Mouse (Mus musculus) liver, postnatal 0 days (tissue): ENCODE measurements around the gene Grrp1. TPM values are rescaled to one million over a fixed set of nuclear protein-coding genes. Genes with fewer than 3 reads are reported as not detected.

Experiments used
- ATAC-seq: fragments of 200-750 bp; cut with Nextera tagmentation; 2 replicates; pipeline ENCODE4 v1.8.0; 2017; ENCODE audit warnings: mild to moderate bottlenecking, moderate library complexity
- DNase-seq: peaks from one replicate; pipeline ENCODE4 v3.0.0-alpha.2; 2016
- H3K27ac ChIP-seq: fragments of 300-500 bp; sonication (generic); 2 replicates; pipeline ENCODE4 v1.5.1; 2014; ENCODE audit warnings: antibody characterized with exemption, moderate library complexity, mild to moderate bottlenecking, low read depth
- H3K27me3 ChIP-seq: fragments of 300-500 bp; sonication (generic); 2 replicates; pipeline ENCODE4 v1.6.1; 2014; ENCODE audit warnings: low read length, control low read depth, mixed read lengths; ENCODE audit not compliant: insufficient read depth
- H3K36me3 ChIP-seq: fragments of 300-500 bp; sonication (generic); replicated peaks from 2 replicates; pipeline ENCODE4 v1.6.1; 2014; ENCODE audit warnings: mild to moderate bottlenecking, control low read depth, low read length, moderate library complexity, mixed read lengths; ENCODE audit not compliant: insufficient read depth
- H3K4me1 ChIP-seq: fragments of 300-500 bp; sonication (generic); 2 replicates; pipeline ENCODE4 v1.6.1; 2014; ENCODE audit warnings: antibody characterized with exemption, mild to moderate bottlenecking, control low read depth; ENCODE audit not compliant: insufficient read depth
- H3K4me2 ChIP-seq: fragments of 300-500 bp; sonication (generic); 2 replicates; pipeline ENCODE4 v1.6.1; 2014; ENCODE audit warnings: low read depth, mild to moderate bottlenecking, low read length, moderate library complexity, mixed read lengths
- H3K4me3 ChIP-seq: fragments of 300-500 bp; sonication (generic); 2 replicates; pipeline ENCODE4 v1.5.1; 2014; ENCODE audit warnings: low read depth, low read length
- H3K9ac ChIP-seq: fragments of 300-500 bp; sonication (generic); replicated peaks from 2 replicates; pipeline ENCODE4 v1.6.1; 2014; ENCODE audit warnings: mild to moderate bottlenecking, moderate library complexity
- H3K9me3 ChIP-seq: fragments of 300-500 bp; sonication (generic); 2 replicates; pipeline ENCODE4 v1.6.1; 2016; ENCODE audit warnings: mild to moderate bottlenecking, control low read depth, low read length, mixed read lengths
- CTCF ChIP-seq: sonication (generic); IDR thresholded peaks from 2 replicates; pipeline ENCODE4 v1.5.1; 2016; ENCODE audit warnings: antibody characterized with exemption, low read depth
- EP300 ChIP-seq: IDR thresholded peaks from 2 replicates; pipeline ENCODE4 v1.6.1; 2016; ENCODE audit warnings: antibody characterized with exemption, low read depth, mild to moderate bottlenecking
- WGBS: fragments of 180-500 bp; shearing (Covaris S2); extraction: QIAGEN DNeasy Blood & Tissue Kit; methylation state at CpG from one replicate; pipeline ENCODE4 v1.1.7; 2014; ENCODE audit not compliant: insufficient replicate concordance; 5-methylcytosine and 5-hydroxymethylcytosine counted together
- polyA plus RNA-seq: library from polyadenylated mRNA; unstranded; fragments of >200 nt; fragmentation: Nextera tagmentation; extraction: Ambion mirVana; gene quantifications from 2 replicates; pipeline ENCODE4 v1.2.1, GENCODE M21; 2015

Gene Grrp1
- polyA plus RNA-seq: 1.4 and 1.5 TPM in 2 replicates

DNA sequence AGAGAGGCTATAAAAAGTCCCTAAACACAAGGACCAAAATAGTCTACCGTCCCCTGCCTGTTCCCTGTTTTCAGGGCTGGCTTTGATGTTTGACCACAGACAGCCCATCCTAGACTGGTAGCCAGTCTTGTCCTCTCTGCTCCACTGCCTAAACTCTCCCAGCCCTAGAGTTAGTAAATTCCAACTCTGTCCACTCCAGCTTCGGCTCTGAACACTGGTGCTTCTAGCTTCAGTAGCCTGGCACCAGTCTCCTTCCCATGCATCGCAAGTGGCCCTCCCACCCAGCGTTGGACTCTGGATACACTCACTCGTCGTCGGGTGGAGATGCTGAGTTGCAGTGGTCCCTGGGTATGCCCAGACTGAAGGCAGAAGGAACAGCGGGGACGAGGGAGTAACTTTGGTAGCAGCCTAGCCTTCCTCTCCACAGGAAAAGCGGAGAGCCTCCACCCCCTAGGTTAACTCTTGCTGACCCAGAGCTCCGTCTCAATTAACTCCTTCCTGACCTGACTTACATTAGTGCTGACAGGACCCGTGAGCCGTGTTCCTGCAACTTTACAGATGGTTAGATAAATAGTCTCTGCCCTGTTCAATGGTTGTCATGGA, at the start of gene Grrp1:
TSS of gene Grrp1 (minus strand) at position 385 of the 603 bp plus-strand sequence.
- Histone ChIP-seq H3K9ac (no peak within 1 kb of the TSS), H3K4me2 (peak within 1 kb of the TSS; percentile 13), H3K36me3 (no peaks in the 10 kb centered on the region), H3K4me3 (0 out of 2 replicates have a peak within 1 kb of the TSS, but pooled peaks have one; percentile 2), H3K27ac (0 out of 2 replicates have a peak within 1 kb of the TSS, but pooled peaks have one; percentile 35), H3K27me3 (peaks cover 68% of the 10 kb centered on the region), H3K9me3 (no peaks in the 10 kb centered on the region), H3K4me1 (peaks cover 32% of the 10 kb centered on the region)
- ATAC-seq (no peak), DNase-seq (no peak)
- TF ChIP-seq EP300 (no peak), CTCF (no peak)
- WGBS: 3% methylated on average over 13 of the region's 13 CpGs

DNA sequence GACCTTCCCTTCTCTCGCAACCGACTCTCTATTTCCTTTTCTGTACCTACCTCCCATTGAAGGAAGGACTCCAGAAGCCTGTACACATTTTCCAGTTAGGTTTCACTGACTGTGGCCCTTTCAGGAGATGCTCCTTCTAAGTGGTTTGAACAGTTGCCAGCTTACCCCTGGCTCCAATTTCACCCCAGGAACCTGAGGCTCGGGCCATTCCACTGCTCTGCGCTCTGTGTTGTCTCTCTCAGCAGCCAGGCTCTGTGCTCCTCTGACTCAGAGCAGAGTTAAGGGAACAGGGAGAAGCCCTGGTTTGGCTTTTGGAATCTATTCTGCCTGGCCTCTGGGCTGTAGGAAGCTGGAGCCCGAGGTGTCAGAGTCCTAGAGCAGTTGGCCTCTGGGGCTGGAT, 48.2 kb upstream of the Grrp1 start:
- H3K9me3 ChIP-seq: no peaks in the 10 kb centered on the region
- H3K4me1 ChIP-seq: peaks cover 2% of the 10 kb centered on the region
- no peak overlapping the region for H3K9ac ChIP-seq
- no peak for DNase-seq
- WGBS: 80% methylated on average over 5 of the region's 5 CpGs
- no peaks in the 10 kb centered on the region for H3K27me3 ChIP-seq
- no peaks in the 10 kb centered on the region for H3K36me3 ChIP-seq
- H3K4me3 ChIP-seq: no peak overlapping the region
- no peak overlapping the region for H3K27ac ChIP-seq
- H3K4me2 ChIP-seq: no peak overlapping the region
- no peak for ATAC-seq
- no peak for TF ChIP-seq CTCF
- no peak for TF ChIP-seq EP300

GRCm38 (mm10) chr4:134300316-134300715, 46.4 kb upstream of the Grrp1 start:
- 47% methylated on average over 9 of the region's 9 CpGs for WGBS
- TF ChIP-seq CTCF (no peak), EP300 (no peak)
- no peaks in the 10 kb centered on the region for H3K36me3 ChIP-seq
- no peak overlapping the region for H3K27ac ChIP-seq
- no peaks in the 10 kb centered on the region for H3K4me1 ChIP-seq
- H3K9me3 ChIP-seq: 0 out of 2 replicates have a peak, but pooled peaks cover 2% of the 10 kb centered on the region
- ATAC-seq (no peak), DNase-seq (no peak)
- H3K4me3 ChIP-seq: no peak overlapping the region
- no peak overlapping the region for H3K9ac ChIP-seq
- H3K27me3 ChIP-seq: no peaks in the 10 kb centered on the region
- no peak overlapping the region for H3K4me2 ChIP-seq

DNA sequence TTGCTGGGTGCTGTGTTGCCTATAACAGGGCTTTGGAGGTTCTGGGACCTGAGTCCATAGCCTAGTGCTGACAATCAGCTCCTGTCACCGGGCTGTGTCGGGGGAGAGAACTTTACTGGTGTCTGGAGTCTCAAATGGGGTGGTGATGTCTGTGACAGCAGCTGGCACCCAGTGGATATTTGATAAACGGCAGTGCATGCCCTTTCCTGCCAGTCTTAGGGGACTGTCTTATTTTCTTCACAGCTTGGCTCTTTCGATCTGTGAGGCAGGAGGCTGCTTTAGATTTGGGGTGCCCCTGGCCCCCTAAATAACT, 45.5 kb upstream of the Grrp1 start:
- Histone ChIP-seq H3K27me3 (no peaks in the 10 kb centered on the region), H3K4me2 (no peak overlapping the region), H3K4me3 (no peak overlapping the region), H3K9ac (no peak overlapping the region), H3K9me3 (0 out of 2 replicates have a peak, but pooled peaks cover 2% of the 10 kb centered on the region), H3K36me3 (no peaks in the 10 kb centered on the region), H3K27ac (no peak overlapping the region), H3K4me1 (no peaks in the 10 kb centered on the region)
- TF ChIP-seq CTCF: no peak
- TF ChIP-seq EP300: no peak
- DNase-seq: no peak
- WGBS: 52% methylated on average over 4 of the region's 4 CpGs
- ATAC-seq: no peak

DNA sequence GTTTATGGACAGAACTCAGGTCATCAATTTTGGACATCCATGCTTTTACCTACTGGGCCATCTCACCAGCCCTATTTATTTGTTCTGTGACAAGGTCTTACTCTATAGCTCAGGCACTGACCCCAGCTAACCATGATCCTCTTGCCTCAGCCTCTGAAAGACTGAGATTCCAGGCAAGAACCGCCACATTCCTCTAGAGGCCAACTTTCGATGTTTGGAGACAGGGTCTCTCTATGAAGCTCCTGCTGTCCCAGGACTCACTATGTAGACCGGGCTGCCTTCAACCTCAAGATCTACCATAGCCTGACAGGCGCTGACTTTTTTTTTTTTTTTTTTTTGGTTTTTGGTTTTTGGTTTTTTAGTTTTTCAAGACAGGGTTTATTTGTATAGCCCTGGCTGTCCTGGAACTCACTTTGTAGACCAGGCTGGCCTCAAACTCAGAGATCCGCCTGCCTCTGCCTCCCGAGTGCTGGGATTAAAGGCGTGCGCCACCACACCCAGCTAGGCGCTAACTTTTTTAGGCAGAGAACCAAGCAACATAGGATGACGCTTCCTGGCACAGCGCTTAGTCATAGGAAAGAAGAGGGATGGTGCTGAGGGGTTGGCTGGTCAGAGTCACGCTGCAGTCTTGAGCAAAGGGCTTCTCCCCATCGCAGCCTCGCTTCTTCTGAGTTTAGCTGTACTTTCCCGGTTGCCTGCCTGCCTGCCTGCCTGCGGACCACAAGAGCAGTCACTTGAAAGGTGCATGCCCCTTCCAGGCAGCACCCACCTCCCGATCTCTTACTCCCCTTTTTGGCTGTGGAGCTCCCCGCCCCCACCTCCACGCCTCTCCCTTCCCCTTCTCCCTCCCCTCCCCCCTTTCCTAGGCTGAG, 45.0 kb upstream of the Grrp1 start:
- H3K27me3 ChIP-seq: peaks cover 4% of the 10 kb centered on the region; the same call in 1 of the 2 replicates
- H3K9me3 ChIP-seq: 0 out of 2 replicates have a peak, but pooled peaks cover 2% of the 10 kb centered on the region
- H3K9ac ChIP-seq: no peak overlapping the region
- H3K27ac ChIP-seq: no peak overlapping the region
- no peaks in the 10 kb centered on the region for H3K4me1 ChIP-seq
- no peaks in the 10 kb centered on the region for H3K36me3 ChIP-seq
- TF ChIP-seq EP300: no peak
- no peak for TF ChIP-seq CTCF
- 61% methylated on average over 19 of the region's 19 CpGs for WGBS
- no peak overlapping the region for H3K4me2 ChIP-seq
- no peak for DNase-seq
- H3K4me3 ChIP-seq: no peak overlapping the region
- no peak for ATAC-seq

GRCm38 (mm10) chr4:134297369-134297768, 43.5 kb upstream of the Grrp1 start:
- 84% methylated on average over 8 of the region's 8 CpGs for WGBS
- no peak for TF ChIP-seq CTCF
- TF ChIP-seq EP300: no peak
- Histone ChIP-seq H3K9me3 (0 out of 2 replicates have a peak, but pooled peaks cover 2% of the 10 kb centered on the region), H3K4me2 (no peak overlapping the region), H3K4me1 (no peaks in the 10 kb centered on the region), H3K36me3 (no peaks in the 10 kb centered on the region), H3K9ac (no peak overlapping the region), H3K27ac (no peak overlapping the region), H3K27me3 (peaks cover 8% of the 10 kb centered on the region), H3K4me3 (no peak overlapping the region)
- DNase-seq (no peak), ATAC-seq (no peak)
